Mouse (Mus musculus) lung, adult 2 months (tissue): ENCODE results near the gene Tmem106b.

Source experiments
- CTCF ChIP-seq: fragments of 200-500 bp; IDR thresholded peaks from 2 replicates; pipeline ENCODE4 v1.5.1; 2011; ENCODE audit warnings: mild to moderate bottlenecking, low read length, control low read depth; ENCODE audit not compliant: insufficient read depth
- POLR2A ChIP-seq: fragments of 200-500 bp; IDR thresholded peaks from 2 replicates; pipeline ENCODE4 v1.6.1; 2011; ENCODE audit warnings: low read depth, mild to moderate bottlenecking, control low read depth, low read length, borderline replicate concordance; ENCODE audit errors: extremely low read depth

GRCm38 (mm10) chr6:13062063-13062462 lies 7.5 kb upstream of the Tmem106b start:
- TF ChIP-seq CTCF (no peak), POLR2A (no peak)
